Mouse (Mus musculus): ENCODE results near the gene Cd47.

Gene Cd47

GRCm38 (mm10) chr16:49876291-49877030, 76.1 kb downstream of the Cd47 start:
- no peak for DNase-seq

DNA sequence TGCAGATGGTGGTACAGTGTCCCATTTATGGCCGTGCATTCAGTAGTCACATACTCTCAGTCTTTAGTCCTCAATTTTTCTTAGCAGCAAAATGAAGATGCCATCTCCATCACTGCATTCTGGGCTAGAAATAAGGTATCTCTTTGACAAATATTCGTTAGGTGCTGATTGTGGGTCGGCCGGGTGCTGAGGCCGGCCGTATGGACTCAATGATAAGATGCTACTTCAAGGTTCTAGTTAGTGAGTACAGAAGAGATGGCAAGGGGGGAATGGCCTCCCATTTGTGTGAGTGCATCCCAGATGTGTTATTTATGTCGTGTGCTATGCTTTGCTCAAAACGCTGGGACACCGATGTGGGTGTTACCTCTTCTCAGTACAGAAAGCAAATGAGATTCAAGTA, 76.9 kb downstream of the Cd47 start:
- DNase-seq = no peak

DNA sequence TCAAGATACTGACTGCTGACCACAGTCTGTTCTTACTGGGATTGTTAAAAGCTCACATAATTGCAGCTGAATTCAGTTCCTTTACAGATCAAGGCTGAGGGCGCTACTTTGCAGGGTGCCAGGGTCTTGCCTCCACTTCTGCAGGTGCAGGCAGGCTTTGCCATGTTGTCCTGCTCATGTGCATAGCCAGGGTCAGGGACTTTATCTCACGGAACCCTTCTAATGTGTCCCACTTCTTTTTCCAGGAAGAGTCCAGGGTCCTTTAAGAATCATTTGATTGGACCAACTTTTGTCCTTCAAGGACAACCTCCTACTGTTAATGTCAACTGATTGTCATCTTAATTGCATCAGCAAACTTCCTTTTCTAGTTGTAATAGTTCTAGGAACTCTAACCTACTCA, 77.7 kb downstream of the Cd47 start:
- no peak for DNase-seq

DNA sequence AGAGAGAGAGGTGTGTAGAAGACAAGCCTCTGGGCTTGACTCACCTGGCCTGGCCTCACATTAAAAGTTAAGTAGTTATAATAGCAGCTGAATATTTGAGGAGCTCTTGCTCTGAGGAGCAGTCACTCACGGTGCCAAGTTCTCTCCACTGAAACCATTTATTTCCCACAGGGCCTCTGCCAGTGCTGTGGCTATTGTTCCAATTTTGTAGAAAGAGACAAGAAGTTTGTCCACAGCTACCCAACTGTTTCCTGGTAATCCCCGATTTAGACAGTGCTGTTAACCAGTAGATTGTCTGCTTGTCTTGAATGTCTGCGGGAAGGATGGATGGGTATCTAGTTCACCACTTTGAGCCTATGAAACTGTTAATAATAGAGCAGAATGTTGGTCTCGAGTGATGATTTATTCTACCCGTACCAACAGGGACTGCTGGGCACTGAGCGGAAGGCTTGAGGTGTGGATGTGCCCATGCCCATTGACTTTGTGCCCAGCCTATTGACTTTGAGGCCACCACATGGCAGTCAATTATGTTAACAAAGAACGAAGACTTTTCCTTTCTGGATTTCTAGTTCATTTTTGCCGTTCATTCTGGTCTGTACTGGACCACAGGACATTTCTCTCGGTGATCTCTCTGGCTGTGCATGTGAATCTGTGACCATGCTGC, 86.2 kb downstream of the Cd47 start:
- DNase-seq = no peak

- DNase-seq = no peak
Observed at GRCm38 (mm10) chr16:49887290-49887689, 87.0 kb downstream of the Cd47 start.

- DNase-seq = no peak
Observed at GRCm38 (mm10) chr16:49887811-49888564, 87.7 kb downstream of the Cd47 start.

- DNase-seq = no peak
Observed at GRCm38 (mm10) chr16:49889031-49889655, 88.8 kb downstream of the Cd47 start.

- DNase-seq = no peak
Observed at GRCm38 (mm10) chr16:49892252-49892651, 91.9 kb downstream of the Cd47 start.

DNA sequence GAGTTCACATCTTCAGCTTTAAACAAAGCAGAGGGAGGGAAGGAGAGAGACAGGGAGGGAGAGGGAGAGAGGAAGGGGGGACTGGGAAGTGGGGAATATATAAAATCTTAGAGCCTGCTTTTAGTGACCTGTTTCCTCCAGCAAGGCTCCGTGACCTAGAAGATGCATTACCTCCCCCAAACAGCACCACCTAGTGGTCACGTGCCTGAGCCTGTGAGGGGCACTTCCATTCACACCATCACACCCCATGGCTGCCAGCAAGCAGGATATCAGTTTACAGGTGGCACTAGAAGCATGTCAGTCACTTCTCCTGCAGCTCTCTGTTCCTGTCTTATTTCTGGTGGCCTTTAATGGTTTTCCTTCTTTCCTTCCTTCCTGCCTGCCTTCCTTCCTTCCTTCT, 92.6 kb downstream of the Cd47 start:
- DNase-seq = no peak

- DNase-seq = no peak
Observed at GRCm38 (mm10) chr16:49894624-49895023, 94.3 kb downstream of the Cd47 start.

- DNase-seq = no peak
Observed at GRCm38 (mm10) chr16:49896132-49896531, 95.8 kb downstream of the Cd47 start.

- no peak for DNase-seq
Observed at GRCm38 (mm10) chr16:49901395-49901794, 101.1 kb downstream of the Cd47 start.

- DNase-seq = no peak
Observed at GRCm38 (mm10) chr16:49902083-49902482, 101.8 kb downstream of the Cd47 start.

- no peak for DNase-seq
Observed at GRCm38 (mm10) chr16:49904248-49904930, 104.1 kb downstream of the Cd47 start.

DNA sequence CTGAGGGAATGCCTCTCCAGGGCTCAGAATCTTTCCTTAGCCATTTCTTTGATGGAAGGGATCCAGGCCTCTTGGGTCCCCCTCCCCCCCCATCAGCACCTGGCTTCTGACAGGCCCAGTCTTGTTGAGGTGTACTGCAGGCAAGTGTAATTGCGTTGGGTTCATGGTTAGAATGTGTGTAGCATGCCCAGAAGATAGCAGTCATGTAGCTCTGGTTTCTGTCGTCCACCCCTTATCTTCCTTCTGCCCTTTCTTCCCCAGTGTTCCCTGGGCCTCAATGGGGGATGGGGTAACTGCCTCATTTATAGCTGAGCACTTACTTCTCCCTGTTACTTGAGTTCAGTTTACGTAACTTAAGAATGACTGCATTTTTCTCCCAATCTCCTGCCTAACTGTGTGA, 104.7 kb downstream of the Cd47 start:
- no peak for DNase-seq

- no peak for DNase-seq
Observed at GRCm38 (mm10) chr16:49905601-49906001, 105.3 kb downstream of the Cd47 start.

GRCm38 (mm10) chr16:49906066-49906465, 105.7 kb downstream of the Cd47 start:
- DNase-seq = no peak

- DNase-seq = no peak
Observed at GRCm38 (mm10) chr16:49906940-49907339, 106.6 kb downstream of the Cd47 start.

- peak; percentile 39 for DNase-seq
Observed at GRCm38 (mm10) chr16:49907356-49907755, 107.0 kb downstream of the Cd47 start.

- no peak for DNase-seq
Observed at GRCm38 (mm10) chr16:49909536-49909935, 109.2 kb downstream of the Cd47 start.

GRCm38 (mm10) chr16:49914094-49914493, 113.8 kb downstream of the Cd47 start:
- no peak for DNase-seq

GRCm38 (mm10) chr16:49915532-49916476, 115.5 kb downstream of the Cd47 start:
- DNase-seq = no peak

All from retina, postnatal 1 day (tissue).